Mouse (Mus musculus) midbrain, postnatal 0 days (tissue): Measurements from ENCODE around the gene Lmntd1. TPM values are rescaled to one million over a fixed set of nuclear protein-coding genes. Genes with fewer than 3 reads are reported as not detected.

ENCODE experiments used
- ATAC-seq: fragments of 200-750 bp; cut with Nextera tagmentation; 2 replicates; pipeline ENCODE4 v1.8.0; 2017; ENCODE audit warnings: moderate number of reproducible peaks, mild to moderate bottlenecking, moderate TSS enrichment, moderate library complexity; ENCODE audit not compliant: low FRiP score
- DNase-seq: peaks from one replicate; pipeline ENCODE4 v3.0.0-alpha.2; 2015; ENCODE audit warnings: low spot score
- H3K27ac ChIP-seq: fragments of 300-500 bp; sonication (generic); 2 replicates; pipeline ENCODE4 v1.5.1; 2014; ENCODE audit warnings: low read depth, mild to moderate bottlenecking, low read length, mixed read lengths
- H3K27me3 ChIP-seq: fragments of 300-500 bp; sonication (generic); 2 replicates; pipeline ENCODE4 v1.6.1; 2014; ENCODE audit warnings: low read length, control low read depth, mixed read lengths; ENCODE audit not compliant: insufficient read depth
- H3K36me3 ChIP-seq: fragments of 300-500 bp; sonication (generic); 2 replicates; pipeline ENCODE4 v1.6.1; 2014; ENCODE audit warnings: low read length, control low read depth, mixed read lengths; ENCODE audit not compliant: insufficient read depth
- H3K4me1 ChIP-seq: fragments of 300-500 bp; sonication (generic); 2 replicates; pipeline ENCODE4 v1.6.1; 2014; ENCODE audit warnings: mild to moderate bottlenecking, control low read depth, antibody characterized with exemption, low read length, mixed read lengths; ENCODE audit not compliant: insufficient read depth
- H3K4me2 ChIP-seq: fragments of 300-500 bp; sonication (generic); 2 replicates; pipeline ENCODE4 v1.6.1; 2014; ENCODE audit warnings: low read depth, mild to moderate bottlenecking, low read length, mixed read lengths; ENCODE audit not compliant: poor library complexity, severe bottlenecking
- H3K4me3 ChIP-seq: fragments of 300-500 bp; sonication (generic); 2 replicates; pipeline ENCODE4 v1.5.1; 2014; ENCODE audit warnings: low read depth, mild to moderate bottlenecking, low read length, moderate library complexity
- H3K9ac ChIP-seq: fragments of 300-500 bp; sonication (generic); replicated peaks from 2 replicates; pipeline ENCODE4 v1.6.1; 2014; ENCODE audit warnings: mild to moderate bottlenecking, low read length, moderate library complexity, mixed read lengths; ENCODE audit not compliant: poor library complexity, severe bottlenecking
- H3K9me3 ChIP-seq: fragments of 300-500 bp; sonication (generic); 2 replicates; pipeline ENCODE4 v1.6.1; 2016; ENCODE audit warnings: low read length, control low read depth
- CTCF ChIP-seq: IDR thresholded peaks from 2 replicates; pipeline ENCODE4 v1.5.1; 2016; ENCODE audit warnings: antibody characterized with exemption, mild to moderate bottlenecking
- WGBS: fragments of 180-500 bp; shearing (Covaris S2); extraction: QIAGEN DNeasy Blood & Tissue Kit; methylation state at CpG from one replicate; pipeline ENCODE4 v1.1.7; 2014; 5-methylcytosine and 5-hydroxymethylcytosine counted together
- polyA plus RNA-seq: library from polyadenylated mRNA; unstranded; fragments of >200 nt; fragmentation: Nextera tagmentation; extraction: Ambion mirVana; gene quantifications from 2 replicates; pipeline ENCODE4 v1.2.1, GENCODE M21; 2015
- total RNA-seq: library from RNA; depleted of rRNA; stranded (reverse); fragments of >200 nt; gene quantifications from 2 replicates; pipeline ENCODE4 v1.2.3, GENCODE M21; 2014

Gene Lmntd1
- total and polyA plus RNA-seq, 2 experiments from 2014 or later, result 2.0 to 2.7 TPM

DNA sequence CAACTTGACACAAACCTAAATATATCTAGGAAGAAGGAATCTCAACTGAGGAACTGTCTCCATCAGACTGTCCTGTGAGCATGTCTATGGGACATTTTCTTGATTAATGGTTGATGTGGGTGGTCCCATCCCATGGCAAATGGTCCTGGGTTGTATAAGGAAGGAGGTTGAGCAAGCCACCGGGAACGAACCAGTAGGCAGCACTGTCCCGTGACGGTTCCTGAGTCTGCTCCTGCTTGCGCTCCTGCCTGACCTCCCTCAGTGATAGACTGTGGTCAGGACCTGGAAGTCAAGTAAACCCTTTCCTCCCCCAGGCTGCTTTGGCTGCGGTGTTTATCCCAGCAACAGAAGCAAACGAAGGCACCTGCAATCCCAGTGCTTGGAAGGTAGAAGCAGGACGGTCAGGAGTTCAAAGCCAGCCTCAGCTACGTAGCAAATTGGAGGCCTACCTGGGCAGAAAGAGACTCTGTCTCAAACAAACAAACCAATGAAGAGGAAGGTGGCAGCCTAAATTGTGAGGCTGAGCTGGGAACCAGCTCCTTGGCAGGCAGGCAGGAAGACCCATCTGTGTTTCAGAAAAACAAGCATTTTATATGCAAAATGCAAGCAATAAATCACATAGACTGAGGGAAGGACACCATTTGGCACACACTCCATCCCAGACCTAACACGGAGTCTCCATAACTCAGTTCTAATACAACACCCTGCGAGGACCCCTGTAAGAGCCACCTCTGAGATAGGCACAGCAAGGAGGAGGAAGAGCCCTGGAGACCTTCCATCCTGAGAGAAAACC lies 23.4 kb downstream of the Lmntd1 start:
- DNase-seq (no peak), ATAC-seq (no peak)
- no peaks in the 10 kb centered on the region for H3K36me3 ChIP-seq
- H3K4me2 ChIP-seq, result no peak overlapping the region
- H3K27ac ChIP-seq, result no peak overlapping the region
- H3K4me3 ChIP-seq, result no peak overlapping the region
- peaks cover 9% of the 10 kb centered on the region; the same call in 1 of the 2 replicates for H3K4me1 ChIP-seq
- no peaks in the 10 kb centered on the region for H3K27me3 ChIP-seq
- TF ChIP-seq CTCF, result no peak
- no peak overlapping the region for H3K9ac ChIP-seq
- 88% methylated on average over 11 of the region's 11 CpGs for WGBS
- no peaks in the 10 kb centered on the region for H3K9me3 ChIP-seq

GRCm38 (mm10) chr6:145585052-145585973 lies 28.8 kb downstream of the Lmntd1 start:
- no peaks in the 10 kb centered on the region for H3K9me3 ChIP-seq
- WGBS, result 20% methylated on average over 21 of the region's 21 CpGs
- ATAC-seq (peak; percentile 80), DNase-seq (peak; percentile 61)
- H3K27ac ChIP-seq, result peak overlapping the region; percentile 64
- TF ChIP-seq CTCF, result no peak
- H3K4me1 ChIP-seq, result peaks cover 4% of the 10 kb centered on the region; the same call in 1 of the 2 replicates
- no peaks in the 10 kb centered on the region for H3K27me3 ChIP-seq
- H3K9ac ChIP-seq, result no peak overlapping the region; the same call in 1 of the 2 replicates
- no peaks in the 10 kb centered on the region for H3K36me3 ChIP-seq
- peak overlapping the region; percentile 28; the same call in 1 of the 2 replicates for H3K4me2 ChIP-seq
- H3K4me3 ChIP-seq, result no peak overlapping the region

DNA sequence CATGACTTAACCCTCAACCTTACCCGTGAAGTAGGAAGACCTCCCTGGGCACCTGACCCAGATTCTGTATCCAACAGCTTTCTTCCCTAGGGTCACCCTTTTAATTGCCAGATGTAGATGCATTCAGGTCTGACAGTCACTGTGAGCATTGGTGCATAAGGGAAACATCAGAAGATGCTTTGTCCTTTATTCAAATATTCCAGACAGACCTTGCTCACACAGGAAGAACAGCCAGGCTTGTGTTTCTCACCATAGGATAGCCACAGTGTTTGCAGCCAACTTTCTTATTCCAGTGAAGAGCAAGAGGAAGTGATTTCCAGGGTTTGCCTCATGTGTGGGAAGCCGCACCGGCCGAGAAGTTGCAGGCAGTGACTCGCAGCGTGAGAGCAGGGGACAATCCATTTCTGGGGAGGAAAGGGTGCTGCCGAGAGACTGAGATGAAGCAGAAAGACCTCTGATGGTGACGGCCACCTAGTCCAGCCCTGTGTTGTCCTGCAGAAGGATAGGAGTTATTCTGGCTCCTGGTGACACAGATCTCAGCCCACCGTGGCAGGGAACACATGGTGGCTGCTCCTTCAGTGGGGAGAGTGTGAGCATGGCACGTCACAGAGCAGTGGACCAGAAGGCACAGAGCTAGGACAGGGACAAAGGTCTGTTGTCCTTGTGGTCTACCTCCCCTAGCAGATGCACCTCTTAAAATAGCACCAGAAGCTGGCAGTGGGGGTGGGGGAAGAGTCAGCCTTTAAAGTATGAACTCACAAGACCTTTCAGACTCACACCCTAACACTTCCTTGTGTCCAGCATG lies 32.6 kb downstream of the Lmntd1 start:
- WGBS, result 75% methylated on average over 10 of the region's 10 CpGs

GRCm38 (mm10) chr6:145579761-145580160 lies 34.4 kb downstream of the Lmntd1 start:
- no peak for TF ChIP-seq CTCF
- no peak for ATAC-seq
- H3K9ac ChIP-seq, result no peak overlapping the region
- H3K27me3 ChIP-seq, result no peaks in the 10 kb centered on the region
- WGBS, result 90% methylated on average over 3 of the region's 3 CpGs
- H3K4me3 ChIP-seq, result no peak overlapping the region
- no peaks in the 10 kb centered on the region for H3K36me3 ChIP-seq
- H3K9me3 ChIP-seq, result no peaks in the 10 kb centered on the region
- no peak overlapping the region for H3K4me2 ChIP-seq
- H3K27ac ChIP-seq, result no peak overlapping the region
- H3K4me1 ChIP-seq, result no peaks in the 10 kb centered on the region
- DNase-seq, result no peak

More for the DNA sequence above, 32.6 kb downstream of the Lmntd1 start:
- no peak overlapping the region for H3K4me2 ChIP-seq
- no peak for TF ChIP-seq CTCF
- no peak overlapping the region for H3K9ac ChIP-seq
- H3K4me1 ChIP-seq, result peaks cover 4% of the 10 kb centered on the region; the same call in 1 of the 2 replicates
- no peak overlapping the region for H3K27ac ChIP-seq
- H3K9me3 ChIP-seq, result no peaks in the 10 kb centered on the region
- no peaks in the 10 kb centered on the region for H3K36me3 ChIP-seq
- no peak for ATAC-seq
- DNase-seq, result no peak
- no peaks in the 10 kb centered on the region for H3K27me3 ChIP-seq
- H3K4me3 ChIP-seq, result no peak overlapping the region

- no peak for DNase-seq
Measured at GRCm38 (mm10) chr6:145578457-145579185, 35.5 kb downstream of the Lmntd1 start.

More at GRCm38 (mm10) chr6:145578457-145579185, 35.5 kb downstream of the Lmntd1 start:
- no peaks in the 10 kb centered on the region for H3K36me3 ChIP-seq
- no peak overlapping the region for H3K4me3 ChIP-seq
- H3K9me3 ChIP-seq, result no peaks in the 10 kb centered on the region
- H3K9ac ChIP-seq, result no peak overlapping the region
- 26% methylated on average over 10 of the region's 10 CpGs for WGBS
- H3K4me2 ChIP-seq, result no peak overlapping the region
- no peak for ATAC-seq
- H3K27ac ChIP-seq, result 0 out of 2 replicates have a peak overlapping the region, but pooled peaks have one; percentile 26
- H3K27me3 ChIP-seq, result no peaks in the 10 kb centered on the region
- no peak for TF ChIP-seq CTCF
- H3K4me1 ChIP-seq, result no peaks in the 10 kb centered on the region
